Mouse (Mus musculus) urinary bladder, postnatal 10 days (tissue): ENCODE measurements around the gene Cacng7.

Source experiments
- DNase-seq: peaks from one replicate; pipeline ENCODE4 v3.0.0; 2022; ENCODE audit warnings: low spot score

Cacng7 gene

DNA sequence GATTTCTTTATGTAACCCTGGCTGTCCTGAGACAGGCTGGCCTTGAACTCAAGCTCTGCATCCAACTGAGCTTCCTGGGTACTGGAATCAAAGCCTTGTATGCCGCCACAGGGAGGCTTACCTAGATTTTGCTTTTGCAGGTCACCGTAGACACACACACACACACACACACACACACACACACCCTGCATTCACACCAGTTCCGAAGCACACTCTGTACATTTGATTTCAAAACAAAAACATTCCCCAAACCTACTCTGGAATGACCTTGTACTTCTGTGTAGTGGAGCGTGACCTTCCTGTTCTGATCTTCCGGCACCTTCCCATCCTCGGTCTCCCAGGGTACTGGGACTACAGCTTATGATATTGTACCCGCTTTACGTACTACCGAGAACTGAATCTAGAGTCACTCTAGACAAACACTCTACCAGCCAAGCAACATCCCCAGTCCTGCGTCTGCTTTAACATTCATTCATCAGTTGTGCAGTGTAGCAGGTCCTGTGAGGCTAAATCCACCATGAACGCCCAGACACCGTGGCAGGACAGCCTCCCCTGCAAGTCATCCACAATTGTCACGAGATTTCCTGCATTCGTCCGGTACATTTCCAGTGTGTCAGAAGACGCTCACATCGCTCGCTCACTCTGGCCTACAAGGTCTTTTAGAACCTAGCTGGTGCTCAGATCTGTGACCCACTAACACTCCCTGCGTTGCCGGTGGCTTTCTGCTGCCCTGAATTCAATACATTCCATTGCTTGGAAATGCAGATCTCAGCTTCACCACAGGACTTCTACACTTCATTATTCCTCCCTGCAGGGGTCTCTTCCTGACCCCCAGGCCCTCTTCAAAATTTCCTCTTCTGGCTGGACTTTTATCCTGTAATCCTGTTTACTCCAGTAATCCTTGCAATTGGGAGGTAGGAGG, 14.9 kb downstream of the Cacng7 start:
- DNase-seq: no peak

DNA sequence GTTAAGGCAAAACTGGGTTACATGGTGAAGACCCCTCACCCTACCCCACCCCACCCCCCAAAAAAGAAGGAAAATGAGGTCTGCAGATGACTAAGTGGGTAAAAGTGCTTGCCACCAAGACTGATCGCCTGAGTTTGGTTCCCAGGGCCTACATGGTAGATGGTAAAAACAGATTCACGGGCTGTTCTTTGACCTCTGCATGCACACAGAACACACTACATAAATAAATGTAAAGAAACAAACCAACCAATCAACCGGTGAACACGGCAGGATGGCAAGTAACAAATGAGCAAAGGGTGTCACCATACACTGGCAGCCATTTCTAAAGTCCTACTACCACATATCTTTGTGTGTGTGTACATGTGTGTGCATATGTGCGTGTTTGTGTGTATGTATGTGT, 15.6 kb downstream of the Cacng7 start:
- no peak for DNase-seq

DNA sequence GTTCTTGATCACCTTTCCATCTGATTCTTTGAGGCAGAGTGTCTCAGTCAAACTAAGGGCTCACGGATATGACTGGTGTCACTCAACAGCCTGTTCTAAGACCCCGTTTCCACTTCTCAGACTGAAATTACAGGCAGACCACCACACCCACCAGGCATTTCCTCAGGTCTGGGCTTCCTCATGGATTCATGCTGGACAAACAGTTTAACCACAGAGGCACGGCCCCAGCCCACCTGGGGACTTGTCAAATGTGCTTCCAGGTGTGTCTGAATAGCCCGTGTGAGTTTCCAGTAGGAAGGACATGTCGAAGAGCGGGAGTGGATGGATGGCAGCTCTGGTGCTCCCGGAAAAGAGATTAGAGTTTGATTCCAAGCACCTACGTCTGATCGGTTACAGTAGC, 17.0 kb downstream of the Cacng7 start:
- no peak for DNase-seq

DNA sequence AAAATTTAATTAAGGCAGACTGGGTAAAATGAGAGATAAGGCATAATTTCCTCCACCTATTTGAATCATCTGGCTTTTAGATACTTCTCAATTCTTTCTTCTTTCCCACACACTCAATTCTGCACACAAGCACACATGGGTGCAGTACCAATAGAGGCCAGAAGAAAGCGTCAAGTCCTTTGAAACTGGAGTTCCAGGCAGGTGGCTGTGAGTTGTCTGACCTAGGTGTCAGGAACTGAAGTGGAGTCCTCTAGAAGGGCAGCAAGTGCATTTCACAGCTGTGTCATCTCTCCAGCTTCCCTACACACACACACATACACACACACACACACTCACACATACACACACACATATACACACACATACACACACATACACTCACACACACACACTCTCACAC, 18.8 kb downstream of the Cacng7 start:
- DNase-seq: no peak

DNA sequence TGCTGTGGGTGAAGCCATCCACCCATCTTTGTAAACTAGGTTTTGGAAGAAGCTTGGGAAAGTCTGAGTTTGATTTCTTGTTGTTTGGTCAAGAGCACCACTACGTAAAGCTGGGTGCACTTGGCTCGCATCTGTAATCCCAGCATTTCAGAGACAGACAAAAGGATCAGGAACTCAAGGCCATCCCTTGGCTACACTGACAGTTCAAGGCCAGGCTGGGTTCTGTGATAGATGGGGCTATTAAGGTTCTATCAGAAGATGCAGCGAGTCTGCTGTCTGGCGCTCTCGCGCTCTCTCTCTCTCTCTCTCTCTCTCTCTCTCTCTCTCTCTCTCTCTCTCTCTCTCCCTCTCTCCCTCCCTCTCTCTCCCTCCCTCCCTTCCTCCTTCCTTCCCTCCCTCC, 22.1 kb downstream of the Cacng7 start:
- no peak for DNase-seq

DNA sequence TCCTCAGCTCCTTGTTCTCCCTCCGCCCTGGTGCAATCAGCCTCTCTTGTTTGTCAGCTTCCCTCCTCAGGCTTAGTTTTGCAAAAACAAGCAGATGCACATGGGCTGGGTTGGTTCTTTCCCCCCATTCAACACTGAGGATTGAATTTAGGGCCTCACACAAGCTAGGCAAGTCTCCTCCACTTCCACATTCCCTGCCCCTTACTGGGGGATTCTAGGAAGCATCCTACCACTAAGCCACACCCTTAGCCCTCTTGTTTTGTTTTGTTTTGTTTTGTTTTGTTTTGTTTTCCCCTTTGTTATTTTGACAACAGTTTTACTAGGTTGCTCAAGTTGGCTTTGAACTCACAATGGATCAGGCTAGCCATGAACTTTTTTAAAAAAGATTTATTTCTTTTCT, 27.9 kb downstream of the Cacng7 start:
- DNase-seq: no peak

DNA sequence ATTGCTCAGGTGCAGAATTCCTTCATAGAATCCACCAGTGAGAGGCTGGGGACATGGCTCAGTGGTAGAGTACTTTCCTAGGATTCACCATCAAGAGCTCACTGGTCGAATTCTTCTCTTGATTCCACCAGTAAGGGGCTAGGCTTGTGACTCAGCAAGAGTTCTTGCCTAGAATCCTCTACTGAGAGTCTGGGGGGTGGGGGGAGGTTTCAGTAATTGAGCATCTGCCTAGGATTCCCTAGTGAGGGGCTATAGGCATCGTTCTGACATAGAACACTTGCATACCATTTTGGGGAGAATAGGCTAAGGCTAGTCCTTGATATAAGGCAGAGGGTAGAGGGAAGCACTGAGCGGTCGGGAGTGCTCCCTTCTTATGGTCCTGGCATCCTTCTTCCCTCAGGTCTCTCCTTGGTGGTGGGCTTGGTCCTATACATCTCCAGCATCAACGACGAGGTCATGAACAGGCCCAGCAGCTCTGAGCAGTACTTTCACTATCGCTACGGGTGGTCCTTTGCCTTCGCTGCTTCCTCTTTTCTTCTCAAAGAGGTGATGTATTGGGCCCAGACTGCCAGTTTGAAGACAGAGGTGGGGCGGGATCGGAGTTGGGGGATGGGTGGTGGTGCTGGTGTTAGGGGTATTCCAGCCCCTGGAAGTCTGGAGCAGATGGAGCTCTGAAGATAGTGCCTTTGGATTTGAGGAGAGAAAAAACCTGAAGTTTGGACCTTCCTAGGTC, 33.0 kb downstream of the Cacng7 start:
- no peak for DNase-seq

DNA sequence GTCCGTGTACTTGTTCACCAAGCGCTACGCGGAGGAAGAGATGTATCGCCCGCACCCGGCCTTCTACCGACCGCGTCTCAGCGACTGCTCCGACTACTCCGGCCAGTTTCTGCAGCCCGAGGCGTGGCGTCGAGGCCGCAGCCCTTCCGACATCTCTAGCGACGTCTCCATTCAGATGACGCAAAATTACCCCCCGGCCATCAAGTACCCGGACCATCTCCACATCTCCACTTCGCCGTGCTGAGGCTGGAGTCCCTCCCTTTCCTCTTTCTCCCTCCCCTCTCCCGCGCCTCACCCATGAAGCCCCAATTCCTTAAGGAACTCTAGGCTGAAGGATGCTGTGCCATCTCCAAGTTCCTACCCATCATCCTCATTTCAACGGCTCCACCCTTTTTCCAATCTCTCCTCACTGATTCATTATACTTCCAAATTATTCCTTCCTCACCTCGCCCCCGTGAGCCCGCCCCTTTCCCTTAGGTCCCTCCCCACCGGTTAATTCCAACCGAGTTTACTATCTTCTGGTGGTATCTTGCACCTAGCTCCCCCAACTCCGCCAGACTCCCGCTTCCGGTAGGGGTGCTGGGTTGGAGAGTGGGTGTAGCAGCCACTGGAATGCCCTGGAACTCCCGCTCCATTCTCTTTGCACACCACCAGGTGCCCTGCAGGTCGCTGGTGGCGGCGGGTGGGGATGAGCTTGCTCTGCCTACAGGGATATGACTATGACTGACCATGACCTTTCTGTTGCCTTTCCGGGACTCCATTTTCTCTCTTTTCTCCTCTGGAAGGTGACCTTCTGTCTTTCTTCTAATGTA, 34.2 kb downstream of the Cacng7 start:
- DNase-seq: no peak

DNA sequence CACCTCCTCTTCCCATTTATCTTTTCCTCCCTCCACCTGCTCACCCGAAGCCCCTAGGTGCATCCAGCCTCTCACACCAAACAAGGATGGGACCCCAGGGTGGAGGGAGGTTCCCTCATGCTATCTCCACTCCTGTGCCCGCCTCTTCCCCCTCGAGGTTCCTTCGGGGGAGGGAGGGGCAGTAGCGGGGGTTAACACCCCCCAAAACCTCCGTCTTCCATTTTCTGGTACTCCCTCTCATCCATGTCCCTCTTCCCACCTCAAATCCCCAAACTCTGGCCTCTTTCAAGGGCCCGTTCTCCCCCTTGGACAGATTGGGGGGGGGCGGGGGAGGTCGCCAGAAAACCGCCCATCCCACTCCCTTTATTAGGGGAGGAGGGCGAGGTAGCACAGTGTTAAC, 34.8 kb downstream of the Cacng7 start:
- no peak for DNase-seq

DNA sequence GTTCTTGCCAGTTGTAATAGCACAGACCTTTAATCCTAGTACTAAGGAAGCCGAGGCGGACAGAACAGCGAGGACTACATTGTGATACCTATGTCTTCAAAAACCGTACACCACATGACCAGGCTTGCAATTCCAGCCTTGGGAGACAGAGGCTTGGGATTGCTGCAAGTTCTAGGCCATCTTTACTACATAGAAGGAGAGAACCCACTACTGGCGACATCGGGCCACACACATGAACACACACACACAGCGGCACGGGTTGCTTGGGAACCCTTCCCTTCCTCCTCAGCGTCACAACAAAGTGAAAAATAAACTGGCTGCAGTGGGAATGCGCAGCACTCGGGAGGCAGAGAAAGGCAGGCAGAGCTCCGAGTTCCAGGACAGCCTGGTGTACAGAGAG, 35.6 kb downstream of the Cacng7 start:
- DNase-seq: no peak

DNA sequence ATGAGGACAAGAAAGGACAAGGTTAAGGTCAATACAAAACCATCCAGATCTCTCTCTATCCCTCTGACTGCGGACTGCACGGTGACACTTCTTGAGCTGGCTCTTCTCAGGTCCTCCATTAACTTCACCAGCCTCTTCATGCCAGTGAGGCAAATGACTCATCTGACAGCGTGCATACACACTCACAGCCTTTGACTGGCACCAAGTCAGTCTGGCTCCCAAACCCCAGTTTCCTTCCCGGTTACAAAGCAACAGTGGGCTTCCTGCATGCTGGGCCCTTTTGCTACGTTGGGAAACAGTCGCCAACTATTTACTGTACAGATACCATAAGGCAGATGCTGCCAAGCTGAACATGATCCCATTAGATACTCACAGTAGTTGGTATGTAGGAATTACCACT, 36.4 kb downstream of the Cacng7 start:
- no peak for DNase-seq

DNA sequence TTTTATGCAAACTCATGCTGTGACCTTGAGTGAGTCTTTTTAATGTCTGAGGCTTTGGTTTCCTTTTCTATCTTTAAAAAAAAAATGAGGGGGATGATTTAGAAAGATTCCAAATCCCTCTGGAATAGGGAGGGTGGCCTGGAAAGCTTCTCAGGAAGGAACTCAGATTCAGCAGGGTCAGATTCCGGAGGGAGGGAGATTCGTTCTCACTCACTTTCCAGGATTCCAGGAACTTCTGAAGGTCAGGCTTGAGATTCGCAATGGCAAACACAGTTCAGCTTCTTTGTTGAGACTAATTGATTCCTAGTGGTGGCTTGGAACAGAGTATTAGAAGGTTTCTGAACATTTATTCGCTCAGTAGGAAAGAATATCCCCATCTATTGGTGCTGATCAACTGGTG, 37.7 kb downstream of the Cacng7 start:
- DNase-seq: no peak

DNA sequence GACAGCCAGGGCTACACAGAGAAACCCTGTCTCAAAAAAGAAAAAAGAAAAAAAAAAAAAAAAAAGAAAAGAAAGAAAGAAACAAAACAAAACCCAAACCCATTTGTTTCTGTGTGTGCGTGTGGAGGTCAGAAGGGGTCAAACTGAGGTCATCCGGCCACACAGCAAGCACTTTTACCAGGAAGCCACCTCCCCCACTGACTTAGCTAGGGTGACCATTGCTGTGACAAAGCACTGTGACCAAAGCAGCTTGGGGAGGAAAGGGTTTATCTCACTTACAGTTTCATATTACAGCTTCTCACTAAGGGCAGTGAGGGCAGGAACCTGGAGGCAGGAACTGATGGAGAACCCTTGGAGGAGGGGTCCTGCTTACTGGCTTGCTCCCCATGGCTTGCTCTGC, 39.6 kb downstream of the Cacng7 start:
- no peak for DNase-seq

DNA sequence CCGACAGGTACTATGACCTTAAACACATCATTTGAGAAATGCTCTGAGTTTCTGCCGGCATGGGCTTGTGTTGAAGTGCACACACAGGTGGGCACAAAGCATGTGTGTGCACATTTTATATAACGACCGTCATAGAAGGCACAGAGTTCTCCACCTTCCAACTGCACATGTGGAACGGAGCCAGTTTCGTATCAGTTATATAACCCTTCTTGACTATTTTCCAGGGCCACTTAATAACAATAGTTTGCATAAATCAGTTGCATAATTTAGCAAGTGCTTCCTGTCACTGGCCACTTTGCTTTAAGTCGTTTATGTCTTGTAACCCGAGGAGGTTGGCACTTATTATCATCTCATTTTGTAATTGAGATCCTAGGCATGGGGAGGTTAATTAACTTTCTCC, 41.0 kb downstream of the Cacng7 start:
- no peak for DNase-seq

DNA sequence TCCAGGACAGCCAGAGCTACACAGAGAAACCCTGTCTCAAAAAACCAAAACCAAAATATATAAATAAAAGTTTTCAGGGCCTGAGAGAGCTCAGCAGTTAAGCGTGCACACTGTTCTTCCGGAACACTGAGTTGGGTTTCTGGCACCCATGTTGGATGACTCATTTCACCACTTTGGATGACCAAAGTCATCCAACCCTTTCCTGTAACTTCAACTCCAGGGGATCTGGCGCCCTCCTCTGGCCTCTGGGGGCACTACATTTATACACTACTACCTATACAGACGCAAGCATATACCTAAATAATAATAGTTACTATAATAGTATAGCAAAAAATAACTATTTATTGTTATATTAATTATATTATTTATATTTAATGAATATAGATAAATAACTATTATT, 44.1 kb downstream of the Cacng7 start:
- no peak for DNase-seq

DNA sequence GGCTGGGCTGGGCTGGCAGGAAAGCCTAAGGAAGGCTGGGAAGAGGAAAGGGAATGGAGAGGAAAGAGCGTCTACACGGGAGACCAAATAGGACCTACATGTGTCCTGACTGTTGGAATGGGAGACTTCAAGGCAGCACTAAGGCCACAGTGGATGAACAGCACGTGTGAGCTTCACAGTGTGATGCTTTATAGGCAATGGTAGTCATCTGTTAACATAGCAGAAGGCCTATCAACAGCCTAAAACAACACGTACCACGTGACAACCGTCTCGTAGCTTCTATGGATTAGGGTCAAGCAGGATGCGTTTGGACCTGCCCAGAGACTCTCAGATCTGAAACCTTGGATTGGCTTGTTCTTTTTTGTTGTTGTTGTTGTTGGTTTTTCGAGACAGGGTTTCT, 49.4 kb downstream of the Cacng7 start:
- no peak for DNase-seq

DNA sequence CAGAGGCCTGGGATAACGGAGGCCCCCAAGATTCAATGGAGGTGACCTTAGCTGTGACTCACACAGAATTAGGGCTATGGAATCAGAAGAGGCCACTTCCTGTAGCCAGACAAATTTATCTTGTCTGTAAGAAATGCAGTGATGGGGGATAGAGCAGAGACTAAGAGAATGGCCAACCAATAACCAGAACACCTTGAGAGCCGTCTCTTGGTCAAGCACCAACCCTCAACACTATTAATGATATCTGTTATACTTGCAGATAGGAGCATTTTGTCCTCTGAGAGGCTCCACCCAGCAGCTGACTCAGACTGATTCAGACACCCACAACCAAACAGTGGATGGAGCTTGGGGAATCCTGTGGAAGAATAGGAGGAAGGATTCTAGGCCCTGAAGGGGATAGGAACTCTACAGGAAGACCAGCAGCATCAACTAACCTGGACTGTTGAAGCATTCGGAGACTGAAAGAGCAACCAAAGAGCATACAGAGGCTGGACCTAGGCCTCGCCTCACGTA, 52.1 kb downstream of the Cacng7 start:
- no peak for DNase-seq

DNA sequence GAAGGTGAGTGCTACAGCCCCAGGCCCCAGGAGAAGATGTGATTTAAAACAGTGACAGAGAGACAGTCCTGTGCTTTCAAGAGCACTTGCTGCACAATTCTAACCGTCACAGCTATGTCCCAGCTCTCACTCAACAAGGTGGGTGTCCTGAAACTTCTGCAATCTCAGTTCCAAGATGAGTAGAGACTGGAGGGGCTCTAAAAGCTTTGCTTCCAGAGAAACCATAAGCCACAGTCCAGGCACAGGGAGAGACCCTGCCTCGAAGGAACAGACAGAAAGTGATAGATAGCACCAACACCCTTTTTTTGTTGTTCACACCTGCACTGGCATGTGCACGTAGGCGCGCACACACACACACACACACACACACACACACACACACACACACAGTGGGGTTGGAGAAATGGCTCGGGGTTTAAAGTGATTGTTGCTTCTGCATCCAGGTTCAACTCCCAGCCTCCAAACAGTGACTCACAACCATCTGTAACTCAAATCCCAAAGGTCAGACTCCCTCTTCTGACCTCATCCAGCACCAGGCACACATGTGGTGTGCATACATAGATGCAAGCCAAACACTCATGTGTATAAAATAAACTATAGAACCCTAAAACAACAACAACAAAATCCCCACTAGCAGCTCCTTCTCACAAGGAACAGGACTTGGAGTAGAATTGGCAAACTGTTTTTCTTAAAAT, 53.4 kb downstream of the Cacng7 start:
- no peak for DNase-seq

DNA sequence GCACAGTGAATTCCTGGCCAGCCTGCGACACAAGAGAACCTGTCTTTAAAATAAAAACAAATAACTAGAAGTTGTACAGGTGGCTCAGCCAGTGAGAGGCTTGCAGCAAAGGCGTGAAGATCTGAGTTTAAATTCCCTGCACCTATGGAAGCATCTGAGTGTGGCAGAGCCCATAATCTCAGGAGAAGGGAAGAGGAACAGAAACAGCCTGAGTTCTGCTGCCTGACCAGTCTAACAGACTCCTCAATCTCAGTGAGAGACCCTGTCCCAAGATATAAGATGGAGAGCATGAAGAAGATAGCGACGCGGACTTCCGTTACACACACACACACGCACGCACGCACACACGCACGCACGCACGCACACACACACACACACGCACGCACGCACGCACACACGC, 55.0 kb downstream of the Cacng7 start:
- DNase-seq: no peak

DNA sequence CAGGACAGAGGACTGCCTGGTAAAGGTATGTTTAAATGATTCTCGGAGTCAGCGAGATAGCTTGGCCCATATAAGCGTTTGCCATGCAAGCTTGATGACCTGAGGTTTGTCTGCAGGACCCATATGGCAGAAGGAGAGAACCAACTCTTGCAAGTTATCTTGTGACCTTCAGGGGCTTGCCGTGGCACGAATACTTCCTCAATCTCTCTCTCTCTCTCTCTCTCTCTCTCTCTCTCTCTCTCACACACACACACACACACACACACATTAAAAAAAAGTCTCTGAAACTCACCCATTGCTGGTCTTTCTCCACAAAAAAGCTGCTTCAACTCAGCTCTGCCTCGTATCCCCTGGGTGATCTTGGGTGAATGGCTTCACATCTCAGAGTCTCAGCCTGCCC, 56.1 kb downstream of the Cacng7 start:
- no peak for DNase-seq

DNA sequence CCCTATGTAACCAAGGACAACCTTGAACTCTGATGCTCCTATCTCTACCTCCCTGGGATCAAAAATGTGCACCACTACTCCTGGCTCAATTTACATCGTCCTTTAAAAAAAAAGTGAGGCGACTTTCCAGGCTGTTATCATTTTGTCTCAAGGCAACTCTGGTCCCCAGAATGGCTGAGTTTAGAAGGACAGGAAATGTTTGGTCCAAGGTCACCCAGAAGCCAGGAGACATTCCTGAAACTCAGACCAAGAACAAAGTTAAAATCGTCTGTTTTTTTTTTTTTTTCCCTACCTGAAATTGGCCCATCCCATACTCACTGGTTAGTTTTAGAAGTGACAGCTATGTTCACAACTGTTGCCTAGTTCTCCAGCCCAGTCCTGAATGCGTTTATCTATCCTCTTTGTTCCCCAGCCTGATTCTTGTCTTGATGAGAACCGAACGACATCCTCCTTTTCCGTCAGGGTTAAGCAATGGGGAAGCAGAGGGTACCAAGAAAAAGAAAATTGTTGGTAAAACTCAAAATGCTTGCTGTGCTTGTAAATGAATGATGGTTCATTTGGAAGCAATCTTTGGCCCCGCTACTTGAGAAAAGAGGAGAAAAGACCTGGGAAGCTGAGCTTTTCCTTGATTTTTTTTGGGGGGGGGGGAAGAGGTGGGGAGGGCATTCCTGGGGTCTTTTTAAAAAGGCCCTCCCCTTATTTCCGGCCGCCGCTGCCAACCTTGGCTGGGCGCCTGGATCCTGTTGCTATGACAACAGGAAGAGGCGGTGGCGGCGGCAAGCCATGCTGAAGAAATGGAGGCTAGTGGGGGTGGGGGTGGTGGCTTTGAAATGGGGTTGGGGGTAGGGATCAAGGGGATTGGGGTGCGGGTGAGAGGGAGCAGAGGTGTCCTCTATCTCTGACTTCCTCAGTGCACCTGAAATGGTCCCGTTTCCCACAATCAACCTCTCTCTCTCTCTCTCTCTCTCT, 57.0 kb downstream of the Cacng7 start:
- no peak for DNase-seq
